Comparison of ENCODE assay signal across 8 mouse cellular contexts in the genomic region with DNA sequence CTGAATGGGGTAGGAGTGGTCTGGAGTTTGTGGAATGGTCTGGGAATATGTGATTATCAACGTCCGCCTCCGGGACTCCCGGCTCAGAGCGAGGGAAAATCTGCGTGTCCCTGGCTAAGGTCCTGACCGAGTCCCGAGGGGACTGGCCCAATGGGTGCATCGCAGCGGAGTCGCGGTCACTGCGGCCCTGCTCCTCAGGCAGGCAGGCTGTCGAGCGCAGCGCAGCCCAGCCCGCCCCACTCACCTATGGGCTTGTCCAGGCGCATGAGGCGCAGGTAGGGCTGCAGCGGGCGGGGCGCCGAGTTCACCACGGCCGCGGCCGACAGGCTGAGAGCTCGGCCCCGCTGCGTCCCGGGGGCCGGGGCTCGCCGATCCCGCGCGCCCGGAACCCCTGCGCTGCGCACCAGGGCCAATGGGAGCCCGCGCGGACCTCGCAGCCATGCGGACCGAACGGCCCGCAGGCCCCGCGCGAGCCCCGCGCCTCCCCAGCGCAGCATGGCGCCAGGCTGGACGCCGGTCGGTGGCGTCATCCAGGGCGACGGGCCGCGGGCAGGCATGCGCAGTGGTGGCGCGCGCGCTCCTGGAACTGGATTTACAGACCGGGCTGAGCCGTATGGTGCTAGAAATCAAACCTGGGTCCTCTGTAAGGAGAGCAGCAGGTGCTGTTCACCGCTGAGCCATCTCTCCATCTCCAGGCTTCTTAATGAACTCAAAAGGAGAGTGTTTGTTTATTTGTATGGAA. TPM values are rescaled to one million over a fixed set of nuclear protein-coding genes. Genes with fewer than 3 reads are reported as not detected.
DNase-seq lines count a peak whose midpoint lies in the region; ATAC-seq lines count a peak whose summit lies in the region.

No protein-coding gene starts in this region.

- H3K9ac ChIP-seq in intestine, embryonic 16.5 days (ENCODE audit: low read depth, low read length), result peak overlapping the region; percentile 86
- peak overlapping the region; percentile 89 for H3K9ac ChIP-seq in midbrain, embryonic 11.5 days (ENCODE audit: low read length)

- intact Hi-C loops in gastrocnemius, postnatal 36 days (cut with DNase I), result loop anchor here (5.0 to 10.0 kb wide), 2 partner anchors 131 to 243 kb away; no protein-coding TSS in a partner anchor
- intact Hi-C loops in left cerebral cortex, postnatal 4 days (cut with DNase I), result no loop called here

- H3K27me3 ChIP-seq in intestine, embryonic 16.5 days (replicated peaks; ENCODE audit: control insufficient read depth, insufficient read depth, low read length), result no peaks in the 10 kb centered on the region
- H3K27me3 ChIP-seq in midbrain, embryonic 11.5 days (ENCODE audit: control insufficient read depth, insufficient read depth, low read length), result no peaks in the 10 kb centered on the region

- H3K4me1 ChIP-seq in intestine, embryonic 16.5 days (ENCODE audit: control insufficient read depth, insufficient read depth, low read length), result peaks cover 21% of the 10 kb centered on the region
- H3K4me1 ChIP-seq in midbrain, embryonic 11.5 days (ENCODE audit: control insufficient read depth, insufficient read depth, low read length), result peaks cover 12% of the 10 kb centered on the region

- peak; percentile 96 for ATAC-seq in intestine, embryonic 16.5 days
- ATAC-seq in midbrain, embryonic 11.5 days (ENCODE audit: low FRiP score), result peak; percentile 97

- H3K4me2 ChIP-seq in intestine, embryonic 16.5 days (ENCODE audit: low read depth, low read length), result peak overlapping the region; percentile 68
- peak overlapping the region; percentile 71 for H3K4me2 ChIP-seq in midbrain, embryonic 11.5 days

- peak; percentile 74 for DNase-seq in adrenal gland, adult 8-10 months
- DNase-seq in embryo, embryonic 11.5 days (ENCODE audit: low read depth, low spot score), result peak; percentile 76
- peak; percentile 84 for DNase-seq in gastrocnemius, postnatal 36 days
- peak; percentile 91 for DNase-seq in left cerebral cortex, postnatal 4 days
- DNase-seq in midbrain, embryonic 11.5 days (ENCODE audit: low spot score, missing footprints), result peak; percentile 98
- DNase-seq in right cerebral cortex, postnatal 4 days, result peak; percentile 91
- peak; percentile 89 for DNase-seq in yolk sac, embryonic 10.5 days (ENCODE audit: low spot score)

- H3K36me3 ChIP-seq in intestine, embryonic 16.5 days (ENCODE audit: control insufficient read depth, insufficient read depth, low read length), result peaks cover 6% of the 10 kb centered on the region; the same call in 1 of the 2 replicates
- H3K36me3 ChIP-seq in midbrain, embryonic 11.5 days (ENCODE audit: control insufficient read depth, insufficient read depth, low read length), result no peaks in the 10 kb centered on the region

- H3K4me3 ChIP-seq in intestine, embryonic 16.5 days (ENCODE audit: low read length), result peak overlapping the region; percentile 82
- H3K4me3 ChIP-seq in midbrain, embryonic 11.5 days (ENCODE audit: low read depth, low read length), result peak overlapping the region; percentile 79

- under 1% methylated on average over 71 of the region's 71 CpGs for WGBS in intestine, embryonic 16.5 days
- WGBS in midbrain, embryonic 11.5 days, result under 1% methylated on average over 60 of the region's 71 CpGs

- peak overlapping the region; percentile 74 for H3K27ac ChIP-seq in intestine, embryonic 16.5 days (ENCODE audit: low read length)
- H3K27ac ChIP-seq in midbrain, embryonic 11.5 days (ENCODE audit: low read depth, low read length), result peak overlapping the region; percentile 25

- no peaks in the 10 kb centered on the region for H3K9me3 ChIP-seq in intestine, embryonic 16.5 days (ENCODE audit: control insufficient read depth, low read length)
- H3K9me3 ChIP-seq in midbrain, embryonic 11.5 days (ENCODE audit: control insufficient read depth, low read length), result no peaks in the 10 kb centered on the region

RNA-seq across cellular contexts. Expression of a gene that starts 1.0 kb away (rescaled TPM):
- 10 to 100 TPM; 71.6 to 81.1 (median 77.9) TPM for total RNA-seq in adrenal gland, adult 8-10 months (2022)
- 10 to 100 TPM; 54.4 to 65.5 TPM for total RNA-seq in gastrocnemius, postnatal 36 days (2021)
- 59.3 and 60.2 TPM in 2 replicates for polyA plus RNA-seq in intestine, embryonic 16.5 days (2015; fragmentation: Nextera tagmentation; extraction: Ambion mirVana)
- total RNA-seq in left cerebral cortex, postnatal 4 days (2021), result 10 to 100 TPM; 47.0 to 47.7 TPM
- polyA plus RNA-seq in midbrain, embryonic 11.5 days (2014; fragmentation: Nextera tagmentation; extraction: Ambion mirVana), result 50.8 and 59.4 TPM in 2 replicates

RNA-seq across cellular contexts. Expression of a gene that starts 45.6 kb away (rescaled TPM):
- total RNA-seq in adrenal gland, adult 8-10 months (2022), result 1 to 10 TPM in 1 of 4 experiments, under 1 TPM in 3; 0.66 to 1.5 (median 0.75) TPM
- under 1 TPM; 0.31 to 0.32 TPM for total RNA-seq in gastrocnemius, postnatal 36 days (2021)
- polyA plus RNA-seq in intestine, embryonic 16.5 days (2015; fragmentation: Nextera tagmentation; extraction: Ambion mirVana), result 2.9 TPM in 2 replicates
- total RNA-seq in left cerebral cortex, postnatal 4 days (2021), result under 1 TPM; 0.38 to 0.50 TPM
- polyA plus RNA-seq in midbrain, embryonic 11.5 days (2014; fragmentation: Nextera tagmentation; extraction: Ambion mirVana), result 1.2 and 1.3 TPM in 2 replicates

Comparison
In these comparisons a context has a peak if more than half of its experiments do, and no peak if none do; other contexts are left out.
1. Peak in every context shown above with its lines: DNase-seq, ATAC-seq, H3K4me3 ChIP-seq and H3K27ac ChIP-seq.